Mouse (Mus musculus): ENCODE results near the gene Aldh1a1. TPM values are rescaled to one million over a fixed set of nuclear protein-coding genes. Genes with fewer than 3 reads are reported as not detected.
A peak's percentile ranks its signal among the peaks of the same experiment; 100 is the strongest.

The Aldh1a1 gene
- polyA plus RNA-seq, 1 experiment from 2014 or later: 86.9 TPM

GRCm38 (mm10) chr19:20558544-20558943 is 66.0 kb downstream of the Aldh1a1 start:
- H3K4me1 ChIP-seq (replicated peaks): no peaks in the 10 kb centered on the region
- no peak overlapping the region for H3K27ac ChIP-seq
- no peak overlapping the region for H3K4me2 ChIP-seq (replicated peaks)
- ATAC-seq: peak; percentile 54
- no peak overlapping the region for H3K9ac ChIP-seq
- H3K9me3 ChIP-seq: no peaks in the 10 kb centered on the region
- H3K27me3 ChIP-seq (replicated peaks): no peaks in the 10 kb centered on the region
- H3K36me3 ChIP-seq: no peaks in the 10 kb centered on the region
- H3K4me3 ChIP-seq (replicated peaks): no peak overlapping the region

GRCm38 (mm10) chr19:20558952-20559351 is 66.4 kb downstream of the Aldh1a1 start:
- peak; percentile 73 for ATAC-seq
- Histone ChIP-seq H3K4me2 (replicated peaks) (no peak overlapping the region), H3K27me3 (replicated peaks) (no peaks in the 10 kb centered on the region), H3K36me3 (no peaks in the 10 kb centered on the region), H3K27ac (no peak overlapping the region), H3K4me1 (replicated peaks) (no peaks in the 10 kb centered on the region), H3K9ac (no peak overlapping the region), H3K9me3 (no peaks in the 10 kb centered on the region), H3K4me3 (replicated peaks) (no peak overlapping the region)
- WGBS: 81% methylated on average over 3 of the region's 3 CpGs

- Histone ChIP-seq H3K4me2 (replicated peaks) (no peak overlapping the region), H3K4me1 (replicated peaks) (no peaks in the 10 kb centered on the region), H3K27ac (no peak overlapping the region), H3K4me3 (replicated peaks) (no peak overlapping the region), H3K9me3 (no peaks in the 10 kb centered on the region), H3K36me3 (no peaks in the 10 kb centered on the region), H3K9ac (no peak overlapping the region), H3K27me3 (replicated peaks) (no peaks in the 10 kb centered on the region)
- ATAC-seq: no peak
- WGBS: 66% methylated on average over 2 of the region's 2 CpGs
These were observed 67.4 kb downstream of the Aldh1a1 start for GRCm38 (mm10) chr19:20559952-20560351.

- ATAC-seq: no peak
- no peak overlapping the region for H3K9ac ChIP-seq
- no peak overlapping the region for H3K4me2 ChIP-seq (replicated peaks)
- no peaks in the 10 kb centered on the region for H3K36me3 ChIP-seq
- no peaks in the 10 kb centered on the region for H3K27me3 ChIP-seq (replicated peaks)
- no peak overlapping the region for H3K4me3 ChIP-seq (replicated peaks)
- no peaks in the 10 kb centered on the region for H3K9me3 ChIP-seq
- no peak overlapping the region for H3K27ac ChIP-seq
- H3K4me1 ChIP-seq (replicated peaks): no peaks in the 10 kb centered on the region
These were observed 69.9 kb downstream of the Aldh1a1 start for GRCm38 (mm10) chr19:20562396-20562795.

- Histone ChIP-seq H3K4me1 (replicated peaks) (no peaks in the 10 kb centered on the region), H3K36me3 (no peaks in the 10 kb centered on the region), H3K4me2 (replicated peaks) (no peak overlapping the region), H3K27ac (no peak overlapping the region), H3K9me3 (no peaks in the 10 kb centered on the region), H3K9ac (no peak overlapping the region), H3K27me3 (replicated peaks) (no peaks in the 10 kb centered on the region), H3K4me3 (replicated peaks) (no peak overlapping the region)
- no peak for ATAC-seq
- 88% methylated on average over 4 of the region's 4 CpGs for WGBS
These were observed 73.8 kb downstream of the Aldh1a1 start for GRCm38 (mm10) chr19:20566294-20566693.

GRCm38 (mm10) chr19:20567039-20567438 is 74.5 kb downstream of the Aldh1a1 start:
- Histone ChIP-seq H3K27ac (no peak overlapping the region), H3K27me3 (replicated peaks) (no peaks in the 10 kb centered on the region), H3K9ac (no peak overlapping the region), H3K4me1 (replicated peaks) (no peaks in the 10 kb centered on the region), H3K4me2 (replicated peaks) (no peak overlapping the region), H3K9me3 (no peaks in the 10 kb centered on the region), H3K4me3 (replicated peaks) (no peak overlapping the region), H3K36me3 (no peaks in the 10 kb centered on the region)
- ATAC-seq: peak; percentile 89
- 65% methylated on average over 2 of the region's 2 CpGs for WGBS

- WGBS: 49% methylated on average over 3 of the region's 3 CpGs
- no peaks in the 10 kb centered on the region for H3K36me3 ChIP-seq
- no peak for ATAC-seq
- H3K4me1 ChIP-seq (replicated peaks): peaks cover 6% of the 10 kb centered on the region; the same call in 1 of the 2 replicates
- no peaks in the 10 kb centered on the region for H3K9me3 ChIP-seq
- H3K27ac ChIP-seq: peak overlapping the region; percentile 29; the same call in 1 of the 2 replicates
- H3K4me3 ChIP-seq (replicated peaks): no peak overlapping the region
- no peaks in the 10 kb centered on the region for H3K27me3 ChIP-seq (replicated peaks)
- H3K9ac ChIP-seq: no peak overlapping the region
- H3K4me2 ChIP-seq (replicated peaks): no peak overlapping the region
These were observed 84.5 kb downstream of the Aldh1a1 start for GRCm38 (mm10) chr19:20576984-20577383.

GRCm38 (mm10) chr19:20577429-20577828 is 84.9 kb downstream of the Aldh1a1 start:
- H3K9me3 ChIP-seq: no peaks in the 10 kb centered on the region
- H3K4me1 ChIP-seq (replicated peaks): peaks cover 6% of the 10 kb centered on the region; the same call in 1 of the 2 replicates
- H3K9ac ChIP-seq: no peak overlapping the region
- H3K27me3 ChIP-seq (replicated peaks): no peaks in the 10 kb centered on the region
- H3K27ac ChIP-seq: peak overlapping the region; percentile 29; the same call in 1 of the 2 replicates
- no peaks in the 10 kb centered on the region for H3K36me3 ChIP-seq
- 0 out of 2 replicates have a peak, but pooled peaks have one; percentile 8 for ATAC-seq
- H3K4me3 ChIP-seq (replicated peaks): no peak overlapping the region
- WGBS: 44% methylated on average over 5 of the region's 5 CpGs
- no peak overlapping the region for H3K4me2 ChIP-seq (replicated peaks)

GRCm38 (mm10) chr19:20599951-20600350 is 107.4 kb downstream of the Aldh1a1 start:
- Histone ChIP-seq H3K36me3 (no peaks in the 10 kb centered on the region), H3K27ac (no peak overlapping the region), H3K4me3 (replicated peaks) (no peak overlapping the region), H3K9ac (no peak overlapping the region), H3K4me1 (replicated peaks) (0 out of 2 replicates have a peak, but pooled peaks cover 2% of the 10 kb centered on the region), H3K4me2 (replicated peaks) (no peak overlapping the region), H3K9me3 (no peaks in the 10 kb centered on the region), H3K27me3 (replicated peaks) (no peaks in the 10 kb centered on the region)
- no peak for ATAC-seq

- Histone ChIP-seq H3K4me2 (replicated peaks) (peak overlapping the region; percentile 46), H3K36me3 (no peaks in the 10 kb centered on the region)
These were observed 109.2 kb downstream of the Aldh1a1 start for GRCm38 (mm10) chr19:20601739-20602138.

GRCm38 (mm10) chr19:20603212-20603611 is 110.7 kb downstream of the Aldh1a1 start:
- Histone ChIP-seq H3K4me2 (replicated peaks) (no peak overlapping the region; the same call in 1 of the 2 replicates), H3K9me3 (no peaks in the 10 kb centered on the region), H3K4me1 (replicated peaks) (0 out of 2 replicates have a peak, but pooled peaks cover 2% of the 10 kb centered on the region), H3K9ac (no peak overlapping the region), H3K27ac (no peak overlapping the region), H3K27me3 (replicated peaks) (no peaks in the 10 kb centered on the region), H3K4me3 (replicated peaks) (no peak overlapping the region; the same call in 1 of the 2 replicates), H3K36me3 (no peaks in the 10 kb centered on the region)
- no peak for ATAC-seq
- 74% methylated on average over 1 of the region's 1 CpGs for WGBS

More at GRCm38 (mm10) chr19:20601739-20602138, 109.2 kb downstream of the Aldh1a1 start:
- Histone ChIP-seq H3K9ac (no peak overlapping the region), H3K27ac (no peak overlapping the region), H3K27me3 (replicated peaks) (no peaks in the 10 kb centered on the region), H3K9me3 (no peaks in the 10 kb centered on the region), H3K4me3 (replicated peaks) (peak overlapping the region; percentile 11), H3K4me1 (replicated peaks) (0 out of 2 replicates have a peak, but pooled peaks cover 2% of the 10 kb centered on the region)
- 43% methylated on average over 3 of the region's 3 CpGs for WGBS
- ATAC-seq: peak; percentile 94

- Histone ChIP-seq H3K36me3 (no peaks in the 10 kb centered on the region), H3K9ac (no peak overlapping the region), H3K4me3 (replicated peaks) (no peak overlapping the region), H3K27me3 (replicated peaks) (no peaks in the 10 kb centered on the region), H3K4me1 (replicated peaks) (0 out of 2 replicates have a peak, but pooled peaks cover 2% of the 10 kb centered on the region), H3K9me3 (no peaks in the 10 kb centered on the region), H3K4me2 (replicated peaks) (no peak overlapping the region), H3K27ac (no peak overlapping the region)
- 75% methylated on average over 2 of the region's 2 CpGs for WGBS
- ATAC-seq: no peak
These were observed 111.4 kb downstream of the Aldh1a1 start for GRCm38 (mm10) chr19:20603866-20604265.

GRCm38 (mm10) chr19:20614252-20614930 is 121.9 kb downstream of the Aldh1a1 start:
- H3K9me3 ChIP-seq: no peaks in the 10 kb centered on the region
- 65% methylated on average over 3 of the region's 3 CpGs for WGBS
- no peaks in the 10 kb centered on the region for H3K4me1 ChIP-seq (replicated peaks)
- no peaks in the 10 kb centered on the region for H3K36me3 ChIP-seq
- no peak overlapping the region for H3K9ac ChIP-seq
- no peaks in the 10 kb centered on the region for H3K27me3 ChIP-seq (replicated peaks)
- no peak overlapping the region for H3K4me3 ChIP-seq (replicated peaks)
- no peak overlapping the region for H3K4me2 ChIP-seq (replicated peaks)
- no peak overlapping the region for H3K27ac ChIP-seq
- ATAC-seq: no peak

All from intestine, embryonic 15.5 days (tissue).